8 mouse cellular contexts compared by ENCODE assay signal in the genomic region with DNA sequence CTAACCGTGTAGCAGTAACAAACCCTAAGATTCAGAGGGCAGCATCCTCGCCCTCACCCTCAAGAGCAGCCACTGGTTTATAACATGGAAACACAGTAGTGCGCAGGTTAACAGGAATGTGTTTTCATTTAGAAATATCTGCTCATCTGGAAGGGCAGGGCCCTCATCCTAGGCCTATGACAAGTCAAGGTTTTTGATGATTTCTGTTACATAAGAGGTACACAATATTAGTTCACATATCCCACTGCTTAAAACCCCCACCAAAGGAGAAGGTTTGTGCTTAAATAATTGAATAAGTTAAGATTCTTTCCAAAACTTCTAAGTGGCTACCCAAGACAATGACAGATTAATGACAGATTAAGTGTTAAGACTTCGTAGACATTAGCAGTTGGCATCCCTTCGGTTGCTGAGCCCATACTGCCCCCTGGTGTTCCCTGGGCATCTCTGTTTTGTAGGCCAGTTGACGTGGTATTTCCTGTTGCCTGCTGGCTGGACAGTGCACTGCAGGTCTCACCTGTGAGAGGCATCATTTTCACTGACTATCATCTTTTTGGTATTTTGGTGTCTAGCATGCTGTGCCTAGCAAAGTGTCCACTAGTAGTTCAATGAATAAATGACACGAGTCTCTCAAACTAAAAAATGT.
DNase-seq lines count a peak whose midpoint lies in the region; ATAC-seq and TF ChIP-seq lines count a peak whose summit lies in the region.

No protein-coding gene starts in this region.

- no peak overlapping the region for H3K4me2 ChIP-seq in embryonic facial prominence, embryonic 14.5 days (ENCODE audit: low read depth, low read length)
- H3K4me2 ChIP-seq in lung, embryonic 14.5 days, result no peak overlapping the region

- intact Hi-C loops in heart, postnatal 10 days (cut with DNase I), result loop anchor here (1.0 to 5.0 kb wide), 3 partner anchors 145 to 620 kb away; no protein-coding TSS in a partner anchor

- H3K4me1 ChIP-seq in embryonic facial prominence, embryonic 14.5 days (ENCODE audit: control insufficient read depth, insufficient read depth, low read length), result peaks cover 6% of the 10 kb centered on the region; the same call in 1 of the 2 replicates
- no peaks in the 10 kb centered on the region for H3K4me1 ChIP-seq in lung, embryonic 14.5 days (ENCODE audit: insufficient read depth)
- peaks cover 6% of the 10 kb centered on the region for H3K4me1 ChIP-seq in thymus, adult 2 months (replicated peaks; ENCODE audit: control insufficient read depth, insufficient read depth, low read length)

- no peak overlapping the region for H3K4me3 ChIP-seq in embryonic facial prominence, embryonic 14.5 days (ENCODE audit: low read depth, low read length)
- no peak overlapping the region for H3K4me3 ChIP-seq in lung, embryonic 14.5 days (ENCODE audit: low read depth, low read length)
- no peak overlapping the region for H3K4me3 ChIP-seq in thymus, adult 2 months (ENCODE audit: control insufficient read depth, insufficient read depth, low read length)

- DNase-seq in CD4-positive helper T cell, adult 2 months (ENCODE audit: low read depth, low spot score), result peak; percentile 84
- DNase-seq in adrenal gland, postnatal 36 days, result peak; percentile 82 to 88
- DNase-seq in embryonic facial prominence, embryonic 14.5 days (ENCODE audit: low spot score), result peak; percentile 79
- DNase-seq in heart, postnatal 10 days, result peak; percentile 86 to 92
- peak; percentile 89 for DNase-seq in layer of hippocampus, adult 11-12 months (ENCODE audit: low spot score)
- DNase-seq in lung, embryonic 14.5 days, result peak; percentile 89
- peak; percentile 56 for DNase-seq in ovary, adult 18-20 months (ENCODE audit: low spot score)
- DNase-seq in thymus, adult 2 months, result peak; percentile 87

- ATAC-seq in embryonic facial prominence, embryonic 14.5 days (ENCODE audit: low read depth), result peak; percentile 72
- peak; percentile 77 for ATAC-seq in lung, embryonic 14.5 days (ENCODE audit: insufficient read depth)

- no peaks in the 10 kb centered on the region for H3K36me3 ChIP-seq in embryonic facial prominence, embryonic 14.5 days (ENCODE audit: control insufficient read depth, insufficient read depth, low read length)
- H3K36me3 ChIP-seq in lung, embryonic 14.5 days (ENCODE audit: insufficient read depth), result no peaks in the 10 kb centered on the region
- no peaks in the 10 kb centered on the region for H3K36me3 ChIP-seq in thymus, adult 2 months (ENCODE audit: control insufficient read depth, insufficient read depth, low read length)

- 49% methylated on average over 7 of the region's 7 CpGs for WGBS in embryonic facial prominence, embryonic 14.5 days
- WGBS in lung, embryonic 14.5 days, result 41% methylated on average over 7 of the region's 7 CpGs
- WGBS in thymus, adult 2 months, result 42% methylated on average over 7 of the region's 7 CpGs

- no peaks in the 10 kb centered on the region for H3K27me3 ChIP-seq in embryonic facial prominence, embryonic 14.5 days (replicated peaks; ENCODE audit: control insufficient read depth, insufficient read depth, low read length)
- no peaks in the 10 kb centered on the region for H3K27me3 ChIP-seq in lung, embryonic 14.5 days (ENCODE audit: insufficient read depth, low read length)
- no peaks in the 10 kb centered on the region for H3K27me3 ChIP-seq in thymus, adult 2 months (ENCODE audit: control insufficient read depth, insufficient read depth, low read length)

- peak; percentile 98 for TF ChIP-seq CTCF in lung, embryonic 14.5 days (IDR thresholded peaks at IDR 0.05; ENCODE audit: low read depth)
- TF ChIP-seq CTCF in thymus, adult 2 months (IDR thresholded peaks at IDR 0.05; ENCODE audit: borderline replicate concordance, control insufficient read depth, extremely low read depth, insufficient read depth, low read length, poor library complexity), result peak; percentile 83

- no peaks in the 10 kb centered on the region for H3K9me3 ChIP-seq in embryonic facial prominence, embryonic 14.5 days (ENCODE audit: control insufficient read depth, low read length)
- H3K9me3 ChIP-seq in lung, embryonic 14.5 days (ENCODE audit: low read depth, low read length), result no peaks in the 10 kb centered on the region

- H3K9ac ChIP-seq in embryonic facial prominence, embryonic 14.5 days (ENCODE audit: low read depth, low read length), result no peak overlapping the region
- no peak overlapping the region for H3K9ac ChIP-seq in lung, embryonic 14.5 days

- no peak overlapping the region for H3K27ac ChIP-seq in embryonic facial prominence, embryonic 14.5 days (replicated peaks; ENCODE audit: low read depth, low read length)
- no peak overlapping the region for H3K27ac ChIP-seq in lung, embryonic 14.5 days (ENCODE audit: low read depth)
- H3K27ac ChIP-seq in thymus, adult 2 months (ENCODE audit: control insufficient read depth, insufficient read depth, low read length), result peak overlapping the region; percentile 79; the same call in 1 of the 2 replicates

- no peak for TF ChIP-seq POLR2A in thymus, adult 2 months (IDR thresholded peaks at IDR 0.05; ENCODE audit: control insufficient read depth, extremely low read depth, insufficient read depth, low read length, poor library complexity)
